Mouse (Mus musculus): Measurements from ENCODE around the gene Auts2. TPM values are rescaled to one million over a fixed set of nuclear protein-coding genes. Genes with fewer than 3 reads are reported as not detected.

Gene Auts2
- polyA plus RNA-seq, 1 experiment from 2014 or later = 70.3 TPM

DNA sequence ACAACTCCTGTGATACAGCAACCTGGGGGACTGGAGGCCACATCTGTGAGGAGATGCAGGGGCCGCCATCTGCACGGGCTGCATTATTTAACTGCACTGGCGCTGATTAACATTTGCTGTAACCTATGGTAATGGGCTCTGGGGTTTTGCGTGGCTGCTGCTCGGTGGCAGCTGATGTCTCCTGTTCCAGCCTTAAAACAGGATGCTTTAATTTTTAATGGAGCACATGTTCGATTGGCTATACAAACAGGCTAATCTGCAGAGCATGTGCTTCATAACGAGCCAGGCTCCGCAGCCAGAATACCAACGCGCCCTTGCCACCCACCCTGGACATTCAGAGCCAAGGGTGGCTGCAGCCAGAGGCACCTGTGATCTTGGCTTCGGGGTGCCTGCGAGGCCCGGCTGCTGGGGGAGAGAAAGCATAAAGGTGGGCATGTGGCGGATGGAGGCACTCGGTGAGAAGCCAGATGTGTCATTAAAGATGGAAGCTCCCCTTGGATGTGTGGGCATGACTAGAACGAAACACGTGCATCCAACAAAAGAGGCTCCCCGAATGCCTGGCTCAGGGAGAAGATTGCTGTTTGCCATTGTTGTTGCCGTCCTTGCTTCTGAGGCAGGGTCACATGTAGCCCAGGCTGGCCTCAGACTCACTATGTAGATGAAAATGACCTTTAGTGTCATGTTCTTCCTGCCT, 884.2 kb downstream of the Auts2 start:
- H3K4me3 ChIP-seq (ENCODE audit: low read depth, low read length) = no peak overlapping the region
- H3K27ac ChIP-seq (ENCODE audit: low read depth, low read length) = no peak overlapping the region
- no peaks in the 10 kb centered on the region for H3K9me3 ChIP-seq (ENCODE audit: control insufficient read depth, low read length)
- H3K4me2 ChIP-seq (replicated peaks; ENCODE audit: low read depth, low read length) = no peak overlapping the region
- no peak; the same call in 1 of the 2 replicates for ATAC-seq (ENCODE audit: low FRiP score)
- 75% methylated on average over 19 of the region's 19 CpGs for WGBS
- H3K27me3 ChIP-seq (ENCODE audit: control insufficient read depth, insufficient read depth, low read length) = no peaks in the 10 kb centered on the region
- H3K9ac ChIP-seq (ENCODE audit: low read depth, low read length) = no peak overlapping the region
- no peaks in the 10 kb centered on the region for H3K36me3 ChIP-seq (ENCODE audit: control insufficient read depth, insufficient read depth, low read length)
- DNase-seq (ENCODE audit: low spot score) = no peak
- no peaks in the 10 kb centered on the region for H3K4me1 ChIP-seq (replicated peaks; ENCODE audit: control insufficient read depth, insufficient read depth, low read length)

DNA sequence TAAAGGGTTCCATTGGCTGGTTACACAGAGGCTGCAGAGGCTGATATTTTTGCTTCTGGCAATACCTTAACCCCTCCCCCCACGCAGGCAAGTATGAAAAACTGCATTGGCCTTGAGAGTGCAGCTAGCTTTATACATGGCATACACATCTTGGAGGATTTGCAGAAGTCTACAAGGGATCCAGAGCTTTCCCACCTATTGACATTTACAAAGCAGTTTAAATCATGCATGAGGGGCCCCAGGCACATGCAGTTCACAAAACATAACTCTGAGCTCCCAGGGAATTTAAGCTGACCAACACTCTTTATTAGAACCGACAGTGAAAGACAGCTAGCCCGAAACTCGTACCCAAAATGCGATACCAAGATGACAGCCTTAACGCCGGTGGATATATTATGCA, 888.9 kb downstream of the Auts2 start:
- DNase-seq (ENCODE audit: low spot score) (no peak), ATAC-seq (ENCODE audit: low FRiP score) (no peak)
- 55% methylated on average over 7 of the region's 7 CpGs for WGBS
- Histone ChIP-seq H3K36me3 (ENCODE audit: control insufficient read depth, insufficient read depth, low read length) (no peaks in the 10 kb centered on the region), H3K9me3 (ENCODE audit: control insufficient read depth, low read length) (no peaks in the 10 kb centered on the region), H3K4me1 (replicated peaks; ENCODE audit: control insufficient read depth, insufficient read depth, low read length) (no peaks in the 10 kb centered on the region), H3K9ac (ENCODE audit: low read depth, low read length) (no peak overlapping the region), H3K27me3 (ENCODE audit: control insufficient read depth, insufficient read depth, low read length) (peaks cover 9% of the 10 kb centered on the region; the same call in 1 of the 2 replicates), H3K27ac (ENCODE audit: low read depth, low read length) (no peak overlapping the region), H3K4me2 (replicated peaks; ENCODE audit: low read depth, low read length) (no peak overlapping the region), H3K4me3 (ENCODE audit: low read depth, low read length) (no peak overlapping the region)

DNA sequence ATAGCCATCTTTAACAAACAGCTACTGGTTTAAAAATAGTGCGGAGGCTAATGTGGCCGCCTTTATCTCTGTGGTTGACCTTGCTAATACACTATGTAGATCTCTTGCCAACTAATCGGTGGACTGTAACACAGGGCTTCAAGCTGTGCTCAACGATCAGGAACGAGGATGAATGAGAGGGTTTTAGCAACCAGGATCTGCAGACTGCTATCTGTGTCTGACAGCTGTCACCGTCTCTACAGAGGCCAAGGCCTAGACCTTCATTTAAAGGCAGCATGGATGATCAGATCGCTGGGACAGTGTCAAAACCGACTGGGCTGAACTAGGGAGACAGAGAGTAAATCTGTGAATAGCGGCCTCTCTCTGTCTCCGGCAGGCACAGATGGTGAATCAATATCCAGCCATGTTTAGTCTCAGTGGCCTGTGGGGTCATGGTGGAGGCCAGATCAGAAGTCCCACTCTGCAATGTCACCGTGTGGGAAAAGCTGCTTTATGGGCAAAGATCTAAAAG, 892.7 kb downstream of the Auts2 start:
- 37% methylated on average over 11 of the region's 11 CpGs for WGBS
- no peak overlapping the region for H3K4me3 ChIP-seq (ENCODE audit: low read depth, low read length)
- H3K27ac ChIP-seq (ENCODE audit: low read depth, low read length) = no peak overlapping the region
- no peak for DNase-seq (ENCODE audit: low spot score)
- ATAC-seq (ENCODE audit: low FRiP score) = no peak
- no peaks in the 10 kb centered on the region for H3K36me3 ChIP-seq (ENCODE audit: control insufficient read depth, insufficient read depth, low read length)
- no peaks in the 10 kb centered on the region for H3K9me3 ChIP-seq (ENCODE audit: control insufficient read depth, low read length)
- no peak overlapping the region for H3K9ac ChIP-seq (ENCODE audit: low read depth, low read length)
- H3K4me2 ChIP-seq (replicated peaks; ENCODE audit: low read depth, low read length) = no peak overlapping the region
- H3K27me3 ChIP-seq (ENCODE audit: control insufficient read depth, insufficient read depth, low read length) = peaks cover 23% of the 10 kb centered on the region
- H3K4me1 ChIP-seq (replicated peaks; ENCODE audit: control insufficient read depth, insufficient read depth, low read length) = peaks cover 13% of the 10 kb centered on the region

DNA sequence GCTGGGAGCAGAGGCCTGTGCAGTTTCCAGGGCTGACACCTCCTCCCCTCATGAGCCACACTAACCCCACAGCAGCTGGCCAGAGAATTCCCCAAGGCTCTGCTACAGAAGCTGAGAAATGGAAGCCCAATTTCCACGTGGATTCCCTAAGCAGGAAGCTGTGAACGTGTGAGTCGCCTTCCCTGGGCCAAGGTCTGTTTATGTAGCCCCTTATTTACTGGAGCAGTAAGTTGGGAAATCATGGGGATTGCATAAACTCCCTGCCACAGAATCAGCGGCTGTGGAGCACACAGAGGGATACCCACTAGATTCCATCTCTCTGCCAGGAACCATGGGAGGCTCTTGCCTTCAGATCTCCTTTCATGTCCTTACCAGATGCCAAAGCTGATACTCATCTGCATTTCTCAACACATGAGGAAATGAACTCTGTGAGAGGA, 895.4 kb downstream of the Auts2 start:
- Histone ChIP-seq H3K27me3 (ENCODE audit: control insufficient read depth, insufficient read depth, low read length) (peaks cover 18% of the 10 kb centered on the region), H3K9me3 (ENCODE audit: control insufficient read depth, low read length) (no peaks in the 10 kb centered on the region), H3K4me3 (ENCODE audit: low read depth, low read length) (no peak overlapping the region), H3K36me3 (ENCODE audit: control insufficient read depth, insufficient read depth, low read length) (no peaks in the 10 kb centered on the region), H3K27ac (ENCODE audit: low read depth, low read length) (peak overlapping the region; percentile 45; the same call in 1 of the 2 replicates), H3K4me1 (replicated peaks; ENCODE audit: control insufficient read depth, insufficient read depth, low read length) (peaks cover 25% of the 10 kb centered on the region), H3K9ac (ENCODE audit: low read depth, low read length) (no peak overlapping the region), H3K4me2 (replicated peaks; ENCODE audit: low read depth, low read length) (no peak overlapping the region)
- 33% methylated on average over 4 of the region's 4 CpGs for WGBS
- ATAC-seq (ENCODE audit: low FRiP score) = no peak
- peak; percentile 47 for DNase-seq (ENCODE audit: low spot score)

DNA sequence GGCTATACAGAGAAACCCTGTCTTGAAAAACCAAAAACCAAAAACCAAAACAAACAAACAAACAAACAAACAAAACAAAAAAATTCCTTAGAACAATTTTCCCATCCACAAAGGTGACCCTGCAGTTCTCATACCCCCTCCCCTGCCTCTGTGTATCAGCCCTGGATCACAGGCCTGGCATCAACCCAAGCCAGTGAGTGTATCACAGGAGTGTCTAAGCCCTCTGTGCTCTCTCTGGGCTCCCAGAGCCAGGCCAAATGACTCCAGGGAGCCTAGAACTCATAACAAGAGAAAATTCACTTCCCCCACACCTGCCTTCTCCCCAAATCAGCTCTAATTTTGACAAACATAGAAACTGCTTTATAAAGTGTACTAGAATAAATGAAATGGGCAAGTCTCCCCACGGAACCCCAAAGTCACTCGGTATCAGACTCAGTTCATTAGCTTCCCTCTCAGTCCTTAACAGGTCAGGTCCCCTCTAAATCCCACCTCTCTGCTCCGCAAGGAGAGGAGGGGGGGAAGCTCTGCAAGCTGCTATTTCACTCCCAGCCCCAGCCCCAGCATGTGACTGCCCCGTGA, 896.0 kb downstream of the Auts2 start:
- WGBS = 37% methylated on average over 4 of the region's 4 CpGs
- DNase-seq (ENCODE audit: low spot score) (no peak), ATAC-seq (ENCODE audit: low FRiP score) (no peak)
- no peak overlapping the region for H3K9ac ChIP-seq (ENCODE audit: low read depth, low read length)
- peaks cover 18% of the 10 kb centered on the region for H3K27me3 ChIP-seq (ENCODE audit: control insufficient read depth, insufficient read depth, low read length)
- no peak overlapping the region for H3K4me3 ChIP-seq (ENCODE audit: low read depth, low read length)
- H3K36me3 ChIP-seq (ENCODE audit: control insufficient read depth, insufficient read depth, low read length) = no peaks in the 10 kb centered on the region
- no peaks in the 10 kb centered on the region for H3K9me3 ChIP-seq (ENCODE audit: control insufficient read depth, low read length)
- peak overlapping the region; percentile 45; the same call in 1 of the 2 replicates for H3K27ac ChIP-seq (ENCODE audit: low read depth, low read length)
- H3K4me2 ChIP-seq (replicated peaks; ENCODE audit: low read depth, low read length) = no peak overlapping the region
- peaks cover 28% of the 10 kb centered on the region for H3K4me1 ChIP-seq (replicated peaks; ENCODE audit: control insufficient read depth, insufficient read depth, low read length)

DNA sequence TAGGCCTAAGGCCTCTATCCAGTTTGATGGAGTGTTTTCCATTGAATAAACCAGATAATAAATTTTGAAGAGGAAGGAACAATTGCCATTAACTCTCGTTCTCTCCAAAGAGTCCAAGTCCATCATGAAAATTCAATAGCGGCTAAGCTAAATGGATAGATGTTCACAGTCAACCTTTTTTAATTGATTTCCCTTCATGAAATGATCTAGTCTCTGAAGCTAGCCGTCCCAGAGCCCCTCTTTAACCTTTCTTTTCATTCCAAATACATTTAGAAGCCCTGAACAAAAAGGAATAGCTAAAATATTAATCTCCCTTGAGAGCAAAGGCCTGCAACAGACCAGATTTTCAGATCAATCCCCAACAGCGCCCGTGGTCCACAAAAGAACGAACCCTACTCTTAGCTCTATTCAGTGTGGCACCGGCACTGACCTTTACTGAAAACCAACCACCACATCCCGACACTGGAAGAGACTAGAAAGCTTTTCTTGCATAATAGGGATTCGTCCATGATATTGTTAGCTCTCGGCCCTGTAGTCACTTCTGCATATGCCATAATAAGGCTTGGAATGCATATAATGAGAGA, 896.9 kb downstream of the Auts2 start:
- Histone ChIP-seq H3K27ac (ENCODE audit: low read depth, low read length) (peak overlapping the region; percentile 70), H3K4me3 (ENCODE audit: low read depth, low read length) (no peak overlapping the region), H3K4me1 (replicated peaks; ENCODE audit: control insufficient read depth, insufficient read depth, low read length) (peaks cover 28% of the 10 kb centered on the region), H3K27me3 (ENCODE audit: control insufficient read depth, insufficient read depth, low read length) (peaks cover 20% of the 10 kb centered on the region), H3K9ac (ENCODE audit: low read depth, low read length) (no peak overlapping the region), H3K9me3 (ENCODE audit: control insufficient read depth, low read length) (no peaks in the 10 kb centered on the region), H3K36me3 (ENCODE audit: control insufficient read depth, insufficient read depth, low read length) (no peaks in the 10 kb centered on the region), H3K4me2 (replicated peaks; ENCODE audit: low read depth, low read length) (no peak overlapping the region)
- DNase-seq (ENCODE audit: low spot score) (peak; percentile 44), ATAC-seq (ENCODE audit: low FRiP score) (peak; percentile 26)
- WGBS = 35% methylated on average over 10 of the region's 10 CpGs

DNA sequence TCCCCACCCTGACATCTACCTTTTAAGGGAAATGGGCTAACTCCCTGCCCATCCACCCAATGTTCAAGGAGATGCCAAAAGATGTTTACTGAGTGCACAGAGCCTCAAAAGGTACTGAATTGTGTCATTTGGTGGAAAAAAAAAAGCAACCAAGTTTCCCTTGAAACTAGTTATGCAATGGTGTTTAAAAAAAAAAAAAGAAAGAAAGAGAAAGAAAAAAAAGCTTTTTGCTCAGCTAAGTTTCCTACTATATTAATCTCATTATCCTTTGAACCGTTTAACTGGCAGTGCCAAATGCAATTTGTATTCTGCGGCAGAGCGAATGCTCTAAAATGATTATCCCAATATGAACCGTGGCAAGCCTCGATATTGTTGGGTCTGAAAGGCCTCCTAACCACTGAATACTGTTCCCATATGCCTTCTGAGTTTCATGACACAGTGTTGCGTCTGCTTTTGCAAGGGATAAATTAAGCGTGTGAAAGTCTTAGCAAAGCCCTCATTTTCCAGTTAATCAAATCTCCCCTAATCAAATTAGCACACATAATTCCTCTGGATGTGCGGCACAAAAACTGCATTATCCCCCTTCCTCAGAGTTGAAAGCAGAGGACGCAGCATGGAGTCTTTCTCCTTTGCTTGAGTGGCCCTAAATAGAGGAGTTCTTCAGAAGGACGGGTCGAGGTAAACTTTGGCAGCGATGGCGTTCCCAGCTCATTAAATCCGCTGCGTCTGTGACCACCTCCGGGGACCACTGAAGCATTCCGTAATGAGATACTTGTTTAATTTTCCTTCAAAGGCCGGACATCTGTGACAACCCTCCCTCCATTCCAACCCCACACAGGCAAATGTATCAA, 897.6 kb downstream of the Auts2 start:
- H3K4me1 ChIP-seq (replicated peaks; ENCODE audit: control insufficient read depth, insufficient read depth, low read length) = peaks cover 31% of the 10 kb centered on the region
- H3K36me3 ChIP-seq (ENCODE audit: control insufficient read depth, insufficient read depth, low read length) = no peaks in the 10 kb centered on the region
- no peak overlapping the region for H3K9ac ChIP-seq (ENCODE audit: low read depth, low read length)
- ATAC-seq (ENCODE audit: low FRiP score) = peak; percentile 74
- WGBS = 17% methylated on average over 18 of the region's 18 CpGs
- peaks cover 20% of the 10 kb centered on the region for H3K27me3 ChIP-seq (ENCODE audit: control insufficient read depth, insufficient read depth, low read length)
- H3K27ac ChIP-seq (ENCODE audit: low read depth, low read length) = no peak overlapping the region
- H3K4me2 ChIP-seq (replicated peaks; ENCODE audit: low read depth, low read length) = no peak overlapping the region
- H3K9me3 ChIP-seq (ENCODE audit: control insufficient read depth, low read length) = no peaks in the 10 kb centered on the region
- peak; percentile 73 for DNase-seq (ENCODE audit: low spot score)
- no peak overlapping the region for H3K4me3 ChIP-seq (ENCODE audit: low read depth, low read length)

DNA sequence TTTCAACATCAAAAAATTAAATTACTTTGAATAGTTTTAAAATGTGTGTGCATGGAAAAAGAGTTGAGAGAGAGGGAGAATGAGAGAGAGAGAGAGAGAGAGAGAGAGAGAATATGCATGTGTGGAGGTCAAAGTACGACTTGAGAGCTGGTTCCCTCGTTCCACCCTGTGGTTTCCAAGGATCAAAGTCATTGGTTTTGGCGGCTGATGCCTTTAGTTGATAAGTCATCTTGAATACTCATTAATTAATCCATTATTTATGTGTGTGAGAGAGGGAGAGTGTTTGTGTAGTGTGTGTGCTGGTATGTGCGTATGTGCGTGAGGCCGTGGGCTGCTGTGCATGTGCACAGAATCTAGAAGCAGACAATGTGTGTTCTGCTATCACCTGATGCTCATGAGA, 898.8 kb downstream of the Auts2 start:
- Histone ChIP-seq H3K36me3 (ENCODE audit: control insufficient read depth, insufficient read depth, low read length) (no peaks in the 10 kb centered on the region), H3K4me1 (replicated peaks; ENCODE audit: control insufficient read depth, insufficient read depth, low read length) (peaks cover 31% of the 10 kb centered on the region), H3K4me3 (ENCODE audit: low read depth, low read length) (no peak overlapping the region), H3K4me2 (replicated peaks; ENCODE audit: low read depth, low read length) (no peak overlapping the region), H3K9ac (ENCODE audit: low read depth, low read length) (no peak overlapping the region), H3K9me3 (ENCODE audit: control insufficient read depth, low read length) (no peaks in the 10 kb centered on the region), H3K27ac (ENCODE audit: low read depth, low read length) (no peak overlapping the region), H3K27me3 (ENCODE audit: control insufficient read depth, insufficient read depth, low read length) (peaks cover 15% of the 10 kb centered on the region)
- DNase-seq (ENCODE audit: low spot score) = no peak
- ATAC-seq (ENCODE audit: low FRiP score) = no peak
- WGBS = 64% methylated on average over 6 of the region's 6 CpGs

Measured in hindbrain, embryonic 11.5 days (tissue).